Mouse (Mus musculus) embryonic fibroblast, embryonic 13.5 days (primary cell): ENCODE measurements at regions not wholly inside any gene's neighbourhood (a gene's known extent, or its start where the extent isn't known, plus 50 kb on each side); places are given as distances from the start of the nearest gene placed in this dataset.

Experiments used
- H3K27ac ChIP-seq: 2 replicates; pipeline ENCODE4 v1.5.1; 2012; ENCODE audit warnings: low read length, control low read depth, inconsistent platforms; ENCODE audit not compliant: insufficient read depth
- H3K4me1 ChIP-seq: 2 replicates; pipeline ENCODE4 v1.6.1; 2011; ENCODE audit warnings: low read length; ENCODE audit not compliant: control insufficient read depth, insufficient read depth
- H3K4me3 ChIP-seq: 2 replicates; pipeline ENCODE4 v1.5.1; 2011; ENCODE audit warnings: mild to moderate bottlenecking, control low read depth, low read length; ENCODE audit not compliant: insufficient read depth
- CTCF ChIP-seq: IDR thresholded peaks from 2 replicates; pipeline ENCODE4 v1.5.1; 2011; ENCODE audit warnings: mild to moderate bottlenecking, control low read depth, low read length, moderate library complexity, borderline replicate concordance; ENCODE audit not compliant: insufficient read depth
- POLR2A ChIP-seq: IDR thresholded peaks from 2 replicates; pipeline ENCODE4 v1.6.1; 2011; ENCODE audit warnings: low read depth, mild to moderate bottlenecking, control low read depth, low read length, moderate library complexity

GRCm38 (mm10) chr1:119344046-119344445 lies 78.0 kb downstream of the Inhbb start:
- Histone ChIP-seq H3K4me3 (no peak overlapping the region), H3K27ac (no peak overlapping the region; the same call in 1 of the 2 replicates), H3K4me1 (peaks cover 12% of the 10 kb centered on the region; the same call in 1 of the 2 replicates)
- TF ChIP-seq POLR2A = no peak

- Histone ChIP-seq H3K27ac (no peak overlapping the region), H3K4me3 (no peak overlapping the region), H3K4me1 (no peaks in the 10 kb centered on the region)
- TF ChIP-seq CTCF (no peak), POLR2A (no peak)
Observed at GRCm38 (mm10) chr1:119335171-119335570, 86.9 kb downstream of the Inhbb start.

GRCm38 (mm10) chr1:119330751-119331326 lies 91.2 kb downstream of the Inhbb start:
- TF ChIP-seq CTCF (no peak), POLR2A (no peak)
- Histone ChIP-seq H3K4me3 (no peak overlapping the region), H3K4me1 (no peaks in the 10 kb centered on the region)

GRCm38 (mm10) chr1:119329693-119330434 lies 92.2 kb downstream of the Inhbb start:
- no peak overlapping the region for H3K27ac ChIP-seq
- TF ChIP-seq CTCF = no peak
- TF ChIP-seq POLR2A = no peak
- no peaks in the 10 kb centered on the region for H3K4me1 ChIP-seq
- no peak overlapping the region for H3K4me3 ChIP-seq

More at GRCm38 (mm10) chr1:119330751-119331326, 91.2 kb downstream of the Inhbb start:
- H3K27ac ChIP-seq = no peak overlapping the region

GRCm38 (mm10) chr1:119328921-119329692 lies 92.9 kb downstream of the Inhbb start:
- Histone ChIP-seq H3K27ac (no peak overlapping the region), H3K4me1 (no peaks in the 10 kb centered on the region), H3K4me3 (no peak overlapping the region)
- TF ChIP-seq POLR2A (no peak), CTCF (no peak)

GRCm38 (mm10) chr1:119324551-119324950 lies 97.5 kb downstream of the Inhbb start:
- Histone ChIP-seq H3K4me1 (no peaks in the 10 kb centered on the region), H3K27ac (no peak overlapping the region), H3K4me3 (no peak overlapping the region)
- TF ChIP-seq CTCF = no peak
- no peak for TF ChIP-seq POLR2A

GRCm38 (mm10) chr1:119322279-119322995 lies 99.6 kb downstream of the Inhbb start:
- Histone ChIP-seq H3K4me3 (no peak overlapping the region), H3K4me1 (no peaks in the 10 kb centered on the region), H3K27ac (no peak overlapping the region)
- TF ChIP-seq CTCF = no peak
- TF ChIP-seq POLR2A = no peak

GRCm38 (mm10) chr1:119321799-119322198 lies 100.2 kb downstream of the Inhbb start:
- Histone ChIP-seq H3K4me1 (no peaks in the 10 kb centered on the region), H3K4me3 (no peak overlapping the region), H3K27ac (no peak overlapping the region)
- no peak for TF ChIP-seq POLR2A
- TF ChIP-seq CTCF = no peak

GRCm38 (mm10) chr1:119317006-119317405 lies 105.0 kb downstream of the Inhbb start:
- no peaks in the 10 kb centered on the region for H3K4me1 ChIP-seq
- H3K4me3 ChIP-seq = no peak overlapping the region
- TF ChIP-seq CTCF (no peak), POLR2A (no peak)
- H3K27ac ChIP-seq = no peak overlapping the region
